Mouse (Mus musculus) v-Abl transformed pro-B cells (cell line): ENCODE measurements around the gene Teddm2.

Experiments
- in situ Hi-C, 2 experiments: fragments of 400-800 bp; cut with MboI; formaldehyde crosslinking; loops; one replicate each; pipeline ENCODE4 v1.15.1; 2025; ENCODE audit not compliant: unreplicated experiment in 2 of 2

Teddm2 gene

GRCm38 (mm10) chr1:153844042-153844441, 56.0 kb downstream of the Teddm2 start, which contains the start of gene Rgsl1:
TSS of gene Rgsl1 (minus strand) at chr1:153844142.
- in situ Hi-C loops: no loop called here

DNA sequence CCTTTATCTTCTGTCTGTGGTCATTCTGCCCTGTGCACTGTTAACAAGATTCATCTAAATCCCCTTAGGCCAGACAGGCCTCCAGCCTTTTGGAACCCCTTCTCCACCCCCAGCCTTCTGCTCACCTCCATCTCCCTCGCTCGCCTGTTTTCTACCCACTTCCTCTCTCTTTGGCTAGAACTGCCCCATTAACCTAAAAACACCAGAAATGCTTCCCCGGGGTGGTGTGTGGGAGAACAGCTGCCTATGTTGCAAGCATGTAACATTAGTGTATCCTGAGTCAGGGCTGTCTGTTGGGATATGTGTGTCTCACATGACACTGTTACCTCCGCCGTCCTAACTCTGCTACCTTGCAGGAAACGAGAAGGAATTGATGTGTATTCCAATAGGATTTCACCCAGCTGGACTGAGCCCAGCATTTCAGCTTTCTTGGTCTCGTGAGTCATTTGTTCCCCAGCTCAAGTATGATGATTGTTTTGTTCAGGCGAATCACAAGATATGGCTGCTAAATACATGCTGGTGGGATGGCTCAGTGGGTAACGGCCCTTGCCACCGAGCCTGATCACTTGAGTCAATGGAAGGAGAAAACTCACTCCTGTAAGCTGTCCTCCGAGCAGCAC, 57.8 kb downstream of the Teddm2 start:
- in situ Hi-C loops: no loop called here

DNA sequence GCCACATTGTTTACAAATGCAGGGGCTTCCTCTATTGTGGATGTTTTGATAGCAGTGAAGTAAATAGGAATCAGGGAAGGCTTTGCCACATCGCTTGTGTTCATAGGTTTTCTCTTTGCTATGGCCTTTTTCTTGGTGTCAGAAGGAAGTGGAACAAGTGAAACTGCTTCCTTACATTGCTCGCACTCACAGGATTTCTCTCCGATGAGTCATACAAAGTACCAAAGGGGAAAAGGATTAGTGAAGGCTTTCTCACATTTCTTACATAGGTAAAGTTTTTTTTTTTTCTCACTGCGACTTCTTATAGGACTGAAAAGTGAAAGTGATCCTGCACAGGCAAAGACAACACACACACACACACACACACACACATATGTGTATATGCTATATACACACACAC, 64.0 kb downstream of the Teddm2 start:
- in situ Hi-C loops: no loop called here

- in situ Hi-C loops: no loop called here
These were observed 69.3 kb downstream of the Teddm2 start for GRCm38 (mm10) chr1:153830746-153831145.

- in situ Hi-C loops: loop anchor here in 1 of 2 experiments (25.0 kb wide), 1 partner anchor 1308 kb away; no protein-coding TSS in a partner anchor
These were observed 79.8 kb downstream of the Teddm2 start for GRCm38 (mm10) chr1:153820216-153820615.

- in situ Hi-C loops: loop anchor here in 1 of 2 experiments (25.0 kb wide), 1 partner anchor 1302 kb away; no protein-coding TSS in a partner anchor
These were observed 85.8 kb downstream of the Teddm2 start for GRCm38 (mm10) chr1:153814278-153814677.

- in situ Hi-C loops: loop anchor here (5.0 to 25.0 kb wide), 3 partner anchors 60 to 1295 kb away; partner anchors contain the start of gene Rnasel (in 2 of the 2)
These were observed 92.5 kb downstream of the Teddm2 start for GRCm38 (mm10) chr1:153807390-153807993.

DNA sequence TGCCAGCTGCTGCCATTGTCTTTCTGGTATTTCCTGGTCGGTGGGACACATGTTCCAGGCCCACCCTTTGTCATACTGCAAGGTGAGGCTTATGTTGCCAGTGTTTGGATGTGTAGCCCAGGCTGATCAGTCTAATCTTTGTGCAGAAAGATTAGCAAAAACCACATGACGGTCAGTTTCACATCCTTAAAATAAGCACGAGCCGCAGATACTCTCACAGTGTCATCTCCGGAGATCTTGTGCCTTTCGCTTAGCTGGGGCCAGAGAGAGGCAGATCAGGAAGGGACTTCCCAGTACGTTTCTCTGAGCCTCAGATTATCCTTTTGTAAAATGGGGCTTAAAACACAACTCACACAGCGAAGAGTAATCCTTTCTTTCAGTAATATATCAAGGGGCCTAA, 96.5 kb downstream of the Teddm2 start:
- in situ Hi-C loops: loop anchor here in 1 of 2 experiments (25.0 kb wide), 1 partner anchor 1291 kb away; no protein-coding TSS in a partner anchor

DNA sequence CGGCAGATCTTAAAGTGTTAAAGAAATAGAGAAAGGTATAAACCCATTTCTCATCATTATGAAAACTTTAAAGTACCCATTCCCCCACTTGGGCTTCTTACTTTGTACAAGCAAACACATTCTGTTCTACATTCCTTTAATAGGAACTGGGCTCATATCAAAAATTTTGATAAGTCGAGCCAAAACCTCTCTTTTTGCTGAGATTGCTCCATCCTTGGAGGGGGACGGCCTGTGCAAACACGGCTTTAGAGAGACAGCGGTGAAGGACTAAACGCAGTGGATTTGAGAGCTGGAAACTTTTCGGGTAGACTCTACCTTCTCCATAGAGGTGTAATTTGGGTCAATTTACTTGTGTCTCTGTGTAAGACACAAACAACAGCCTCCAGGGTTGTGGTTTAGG, 97.3 kb downstream of the Teddm2 start:
- in situ Hi-C loops: loop anchor here in 1 of 2 experiments (25.0 kb wide), 1 partner anchor 1290 kb away; no protein-coding TSS in a partner anchor
